Comparison of ENCODE assay signal across 11 mouse cellular contexts in genomic region chr4:127232551-127232950, GRCm38 (mm10). TPM values are rescaled to one million over a fixed set of nuclear protein-coding genes. Genes with fewer than 3 reads are reported as not detected.
DNase-seq lines count a peak whose midpoint lies in the region; ATAC-seq and TF ChIP-seq lines count a peak whose summit lies in the region.
"Had no signal": no experiment of that assay in that cellular context is flagged by ENCODE, and none has a peak within 500 bp of the region (broad histone marks: within the 10 kb centered on the region; RNA-seq: fewer than 3 reads in every experiment).

No protein-coding gene starts in this region.

- H3K4me2 ChIP-seq in hindbrain, embryonic 13.5 days: peak overlapping the region; percentile 44
- H3K4me2 ChIP-seq in midbrain, postnatal 0 days (ENCODE audit: low read depth, low read length, poor library complexity, severe bottlenecking): peak overlapping the region; percentile 35; the same call in 1 of the 2 replicates
- H3K4me2 ChIP-seq: heart, embryonic 13.5 days; liver, embryonic 13.5 days had no signal

- peak; percentile 39 to 42 for DNase-seq in cerebellum, adult 18-20 months
- peak; percentile 47 to 62 for DNase-seq in cerebellum, postnatal 25 days
- peak; percentile 90 for DNase-seq in midbrain, postnatal 0 days (ENCODE audit: low spot score)
- DNase-seq in lung, postnatal 25 days (ENCODE audit: low spot score): no peak
- DNase-seq in kidney, adult 11 months: no peak
- DNase-seq in lung, adult 18-20 months: no peak
- DNase-seq: liver, embryonic 13.5 days had no signal

- no peak for TF ChIP-seq CTCF in midbrain, postnatal 0 days (IDR thresholded peaks at IDR 0.05)

- peaks cover 7% of the 10 kb centered on the region; the same call in 1 of the 2 replicates for H3K27me3 ChIP-seq in hindbrain, embryonic 13.5 days
- no peaks in the 10 kb centered on the region for H3K27me3 ChIP-seq in midbrain, postnatal 0 days (ENCODE audit: insufficient read depth, low read length)

- peak overlapping the region; percentile 96 for H3K27ac ChIP-seq in hindbrain, embryonic 13.5 days
- peak overlapping the region; percentile 84 for H3K27ac ChIP-seq in midbrain, postnatal 0 days (ENCODE audit: low read depth, low read length)
- H3K27ac ChIP-seq: heart, embryonic 13.5 days; liver, embryonic 13.5 days had no signal

- H3K9me3 ChIP-seq in hindbrain, embryonic 13.5 days: no peaks in the 10 kb centered on the region
- no peaks in the 10 kb centered on the region for H3K9me3 ChIP-seq in midbrain, postnatal 0 days (ENCODE audit: low read length)
- H3K9me3 ChIP-seq: heart, embryonic 13.5 days; liver, embryonic 13.5 days had no signal

- 19% methylated on average over 5 of the region's 5 CpGs for WGBS in hindbrain, embryonic 13.5 days
- 17% methylated on average over 5 of the region's 5 CpGs for WGBS in midbrain, postnatal 0 days

- no peak overlapping the region for H3K4me3 ChIP-seq in hindbrain, embryonic 13.5 days
- H3K4me3 ChIP-seq in midbrain, postnatal 0 days (ENCODE audit: low read depth, low read length): no peak overlapping the region
- H3K4me3 ChIP-seq: erythroblast, embryonic 14.5 days; heart, embryonic 13.5 days; liver, embryonic 13.5 days had no signal

- peaks cover 4% of the 10 kb centered on the region; the same call in 1 of the 2 replicates for H3K36me3 ChIP-seq in hindbrain, embryonic 13.5 days
- peaks cover 10% of the 10 kb centered on the region; the same call in 1 of the 2 replicates for H3K36me3 ChIP-seq in midbrain, postnatal 0 days (ENCODE audit: insufficient read depth, low read length)
- H3K36me3 ChIP-seq: heart, embryonic 13.5 days; liver, embryonic 13.5 days had no signal

- ATAC-seq in cerebellum, adult (ENCODE audit: insufficient number of reproducible peaks, low FRiP score, low TSS enrichment): no peak
- ATAC-seq in hindbrain, embryonic 13.5 days (ENCODE audit: low FRiP score): peak; percentile 65
- peak; percentile 44 for ATAC-seq in midbrain, postnatal 0 days (ENCODE audit: low FRiP score)

- peaks cover 71% of the 10 kb centered on the region for H3K4me1 ChIP-seq in hindbrain, embryonic 13.5 days (replicated peaks)
- H3K4me1 ChIP-seq in midbrain, postnatal 0 days (ENCODE audit: insufficient read depth, low read length): peaks cover 24% of the 10 kb centered on the region

- H3K9ac ChIP-seq in hindbrain, embryonic 13.5 days: 0 out of 2 replicates have a peak overlapping the region, but pooled peaks have one; percentile 51
- H3K9ac ChIP-seq in midbrain, postnatal 0 days (replicated peaks; ENCODE audit: low read length, poor library complexity, severe bottlenecking): 0 out of 2 replicates have a peak overlapping the region, but pooled peaks have one; percentile 42
- H3K9ac ChIP-seq: heart, embryonic 13.5 days; liver, embryonic 13.5 days had no signal

RNA-seq across cellular contexts. Expression of gene Smim12, which starts 11.0 kb away (rescaled TPM):
- polyA plus RNA-seq in hindbrain, embryonic 13.5 days (2015; fragmentation: Nextera tagmentation; extraction: Ambion mirVana): 55.6 and 56.1 TPM in 2 replicates
- total RNA-seq in midbrain, postnatal 0 days (2014; rRNA removed): 26.3 and 38.3 TPM in 2 replicates
- polyA plus RNA-seq in midbrain, postnatal 0 days (2015; fragmentation: Nextera tagmentation; extraction: Ambion mirVana): 50.7 and 56.6 TPM in 2 replicates

Comparison
In these comparisons a context has a peak if more than half of its experiments do, and no peak if none do; other contexts are left out.
1. DNase-seq: peak in cerebellum, adult 18-20 months (2 of 2), cerebellum, postnatal 25 days (2 of 2) and midbrain, postnatal 0 days (single experiment); none in lung, postnatal 25 days (single experiment), kidney, adult 11 months (single experiment) and lung, adult 18-20 months (0 of 2).